ENCODE assay signal across 26 mouse cellular contexts in the genomic region with DNA sequence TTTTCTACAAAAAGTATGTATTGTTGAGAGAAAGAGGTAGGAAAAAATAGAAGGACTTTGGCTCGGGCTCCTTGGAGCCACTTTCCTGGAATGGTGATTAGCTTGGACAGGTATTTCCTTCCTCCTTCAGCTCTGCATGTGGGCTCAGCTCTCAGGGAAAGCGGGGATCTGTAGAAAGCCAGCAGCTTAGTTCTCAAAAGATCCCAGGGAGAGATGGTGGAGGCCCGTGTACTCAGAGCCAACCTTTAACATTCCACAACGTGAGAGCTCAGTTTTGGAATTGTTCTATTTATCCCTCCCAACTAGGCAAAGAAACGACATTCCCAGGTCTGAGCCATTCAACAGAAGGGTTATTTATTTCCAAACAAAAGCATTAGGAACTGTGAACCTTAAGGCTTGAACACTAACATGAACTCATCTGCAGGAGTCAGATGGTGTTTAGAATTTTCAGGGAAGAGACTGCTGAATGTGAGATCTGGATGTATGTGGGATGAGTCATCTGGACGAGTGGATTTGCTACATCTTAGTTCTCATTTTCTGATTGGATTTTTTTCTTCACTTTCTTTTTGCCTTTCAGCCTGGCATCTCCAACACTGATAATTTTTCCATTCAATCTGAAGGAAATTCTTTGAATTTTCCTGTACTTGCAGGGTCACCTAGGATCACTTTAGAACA.
A peak's percentile ranks its signal among the peaks of the same experiment; 100 is the strongest.
DNase-seq lines count a peak whose midpoint lies in the region; ATAC-seq and TF ChIP-seq lines count a peak whose summit lies in the region.
"Had no signal": no experiment of that assay in that cellular context is flagged by ENCODE, and none has a peak within 500 bp of the region (broad histone marks: within the 10 kb centered on the region; RNA-seq: fewer than 3 reads in every experiment).

No protein-coding gene starts in this region.

- 0 out of 2 replicates have a peak overlapping the region, but pooled peaks have one; percentile 1 for H3K27ac ChIP-seq in lung, embryonic 16.5 days (ENCODE audit: low read length)
- peak overlapping the region; percentile 83 for H3K27ac ChIP-seq in embryonic fibroblast, embryonic 13.5 days (ENCODE audit: insufficient read depth, low read length)
- H3K27ac ChIP-seq: heart, embryonic 10.5 days; heart, embryonic 15.5 days; liver, embryonic 15.5 days; midbrain, embryonic 12.5 days; neural tube, embryonic 13.5 days had no signal

- H3K9me3 ChIP-seq in lung, embryonic 16.5 days (ENCODE audit: control insufficient read depth, low read length): no peaks in the 10 kb centered on the region
- H3K9me3 ChIP-seq: heart, embryonic 15.5 days; liver, embryonic 15.5 days; midbrain, embryonic 12.5 days; neural tube, embryonic 13.5 days had no signal

- H3K27me3 ChIP-seq in lung, embryonic 16.5 days (ENCODE audit: control insufficient read depth, insufficient read depth, low read depth, low read length): no peaks in the 10 kb centered on the region
- H3K27me3 ChIP-seq: heart, embryonic 15.5 days; liver, embryonic 15.5 days; midbrain, embryonic 12.5 days; neural tube, embryonic 13.5 days had no signal

- no peaks in the 10 kb centered on the region for H3K36me3 ChIP-seq in lung, embryonic 16.5 days (ENCODE audit: control insufficient read depth, insufficient read depth, low read length)
- H3K36me3 ChIP-seq: heart, embryonic 10.5 days; heart, embryonic 15.5 days; liver, embryonic 15.5 days; midbrain, embryonic 12.5 days; neural tube, embryonic 13.5 days had no signal

- H3K4me1 ChIP-seq in lung, embryonic 16.5 days (replicated peaks; ENCODE audit: control insufficient read depth, insufficient read depth, low read length): no peaks in the 10 kb centered on the region
- peaks cover 4% of the 10 kb centered on the region; the same call in 1 of the 2 replicates for H3K4me1 ChIP-seq in embryonic fibroblast, embryonic 13.5 days (ENCODE audit: control insufficient read depth, insufficient read depth, low read length)
- H3K4me1 ChIP-seq: heart, embryonic 10.5 days; heart, embryonic 15.5 days; liver, embryonic 15.5 days; midbrain, embryonic 12.5 days; neural tube, embryonic 13.5 days had no signal

- no peak for TF ChIP-seq CTCF in embryonic fibroblast, embryonic 13.5 days (IDR thresholded peaks at IDR 0.05; ENCODE audit: borderline replicate concordance, insufficient read depth, low read length)

- peak; percentile 2 to 31 for DNase-seq in frontal cortex, adult 2 months (ENCODE audit: extremely low spot score in 1 of 2, low spot score in 1 of 2)
- no peak for DNase-seq in frontal cortex, postnatal 10 days (ENCODE audit: low spot score in 2 of 2)
- DNase-seq in lung, postnatal 4 days: no peak
- DNase-seq in yolk sac, embryonic 10.5 days (ENCODE audit: low spot score): peak; percentile 10
- DNase-seq in adrenal gland, postnatal 4 days (ENCODE audit: low spot score in 2 of 2): no peak
- DNase-seq: adrenal gland, postnatal 25 days; cerebellum, adult 2 months; cerebellum, postnatal 14 days; gastrocnemius, postnatal 25 days; heart, adult 11 months; kidney, postnatal 4 days; lung, embryonic 14.5 days; right cerebral cortex, postnatal 4 days; thymus, postnatal 14 days had no signal

- H3K9ac ChIP-seq in lung, embryonic 16.5 days (ENCODE audit: low read length): no peak overlapping the region
- H3K9ac ChIP-seq: heart, embryonic 15.5 days; liver, embryonic 15.5 days; lung, embryonic 14.5 days; midbrain, embryonic 12.5 days; neural tube, embryonic 13.5 days had no signal

- ATAC-seq in lung, embryonic 16.5 days (ENCODE audit: low read depth): no peak
- no peak for ATAC-seq in megakaryocyte-erythroid progenitor cell, adult 5-6 weeks (replicated peaks; ENCODE audit: low FRiP score, low TSS enrichment, poor library complexity, severe bottlenecking)
- ATAC-seq: CD4-positive, CD25-positive, alpha-beta regulatory T cell, adult 4 months; forebrain, embryonic 16.5 days; hindbrain, embryonic 16.5 days; intestine, embryonic 16.5 days had no signal

- no peak for TF ChIP-seq POLR2A in embryonic fibroblast, embryonic 13.5 days (IDR thresholded peaks at IDR 0.05; ENCODE audit: low read depth, low read length)

- H3K4me3 ChIP-seq in lung, embryonic 16.5 days (ENCODE audit: low read length): no peak overlapping the region
- H3K4me3 ChIP-seq in embryonic fibroblast, embryonic 13.5 days (ENCODE audit: insufficient read depth, low read length): no peak overlapping the region
- H3K4me3 ChIP-seq: heart, embryonic 10.5 days; heart, embryonic 15.5 days; liver, embryonic 15.5 days; midbrain, embryonic 12.5 days; neural tube, embryonic 13.5 days had no signal

- H3K4me2 ChIP-seq in lung, embryonic 16.5 days (ENCODE audit: low read depth, low read length): no peak overlapping the region
- H3K4me2 ChIP-seq: heart, embryonic 15.5 days; liver, embryonic 15.5 days; lung, embryonic 14.5 days; midbrain, embryonic 12.5 days; neural tube, embryonic 13.5 days had no signal

- 34% methylated on average over 6 of the region's 6 CpGs for WGBS in lung, embryonic 16.5 days

Comparison
In these comparisons a context has a peak if more than half of its experiments do, and no peak if none do; other contexts are left out.
1. DNase-seq: peak in frontal cortex, adult 2 months (2 of 2) and yolk sac, embryonic 10.5 days (single experiment); none in frontal cortex, postnatal 10 days (0 of 2), lung, postnatal 4 days (0 of 2) and adrenal gland, postnatal 4 days (0 of 2).